Mouse (Mus musculus): ENCODE data around the gene Phospho2. TPM values are rescaled to one million over a fixed set of nuclear protein-coding genes. Genes with fewer than 3 reads are reported as not detected.

Gene Phospho2
- polyA plus RNA-seq, 1 experiment from 2014 or later = 23.4 TPM

GRCm38 (mm10) chr2:69829680-69830079 is 40.3 kb downstream of the Phospho2 start:
- Histone ChIP-seq H3K27me3 (ENCODE audit: control insufficient read depth, insufficient read depth, low read length) (no peaks in the 10 kb centered on the region), H3K9ac (ENCODE audit: low read depth, low read length) (no peak overlapping the region), H3K4me1 (ENCODE audit: control insufficient read depth, insufficient read depth, low read length) (no peaks in the 10 kb centered on the region; the same call in 1 of the 2 replicates), H3K27ac (ENCODE audit: low read depth, low read length) (no peak overlapping the region), H3K9me3 (replicated peaks; ENCODE audit: control insufficient read depth, low read length) (no peaks in the 10 kb centered on the region), H3K36me3 (ENCODE audit: control insufficient read depth, insufficient read depth, low read length) (peaks cover 27% of the 10 kb centered on the region), H3K4me2 (no peak overlapping the region), H3K4me3 (ENCODE audit: low read depth, low read length) (no peak overlapping the region)
- WGBS (ENCODE audit: insufficient replicate concordance) = 79% methylated on average over 2 of the region's 2 CpGs
- ATAC-seq (replicated peaks; ENCODE audit: insufficient number of reproducible peaks, low FRiP score, low TSS enrichment) = no peak

GRCm38 (mm10) chr2:69830116-69830515 is 40.7 kb downstream of the Phospho2 start:
- H3K4me1 ChIP-seq (ENCODE audit: control insufficient read depth, insufficient read depth, low read length) = no peaks in the 10 kb centered on the region; the same call in 1 of the 2 replicates
- no peak overlapping the region for H3K4me3 ChIP-seq (ENCODE audit: low read depth, low read length)
- no peaks in the 10 kb centered on the region for H3K9me3 ChIP-seq (replicated peaks; ENCODE audit: control insufficient read depth, low read length)
- no peak overlapping the region for H3K27ac ChIP-seq (ENCODE audit: low read depth, low read length)
- ATAC-seq (replicated peaks; ENCODE audit: insufficient number of reproducible peaks, low FRiP score, low TSS enrichment) = no peak
- WGBS (ENCODE audit: insufficient replicate concordance) = 79% methylated on average over 8 of the region's 8 CpGs
- no peaks in the 10 kb centered on the region for H3K27me3 ChIP-seq (ENCODE audit: control insufficient read depth, insufficient read depth, low read length)
- H3K4me2 ChIP-seq = no peak overlapping the region
- no peak overlapping the region for H3K9ac ChIP-seq (ENCODE audit: low read depth, low read length)
- H3K36me3 ChIP-seq (ENCODE audit: control insufficient read depth, insufficient read depth, low read length) = peaks cover 29% of the 10 kb centered on the region

GRCm38 (mm10) chr2:69837244-69837967 is 48.0 kb downstream of the Phospho2 start:
- H3K27ac ChIP-seq (ENCODE audit: low read depth, low read length) = no peak overlapping the region
- no peaks in the 10 kb centered on the region for H3K4me1 ChIP-seq (ENCODE audit: control insufficient read depth, insufficient read depth, low read length)
- H3K9ac ChIP-seq (ENCODE audit: low read depth, low read length) = no peak overlapping the region
- no peaks in the 10 kb centered on the region for H3K27me3 ChIP-seq (ENCODE audit: control insufficient read depth, insufficient read depth, low read length)
- no peak overlapping the region for H3K4me2 ChIP-seq
- 69% methylated on average over 7 of the region's 7 CpGs for WGBS (ENCODE audit: insufficient replicate concordance)
- peaks cover 17% of the 10 kb centered on the region; the same call in 1 of the 2 replicates for H3K36me3 ChIP-seq (ENCODE audit: control insufficient read depth, insufficient read depth, low read length)
- ATAC-seq (replicated peaks; ENCODE audit: insufficient number of reproducible peaks, low FRiP score, low TSS enrichment) = no peak
- no peaks in the 10 kb centered on the region for H3K9me3 ChIP-seq (replicated peaks; ENCODE audit: control insufficient read depth, low read length)
- H3K4me3 ChIP-seq (ENCODE audit: low read depth, low read length) = no peak overlapping the region

GRCm38 (mm10) chr2:69837996-69838395 is 48.6 kb downstream of the Phospho2 start:
- H3K9me3 ChIP-seq (replicated peaks; ENCODE audit: control insufficient read depth, low read length) = no peaks in the 10 kb centered on the region
- 43% methylated on average over 3 of the region's 3 CpGs for WGBS (ENCODE audit: insufficient replicate concordance)
- H3K9ac ChIP-seq (ENCODE audit: low read depth, low read length) = no peak overlapping the region
- H3K4me1 ChIP-seq (ENCODE audit: control insufficient read depth, insufficient read depth, low read length) = no peaks in the 10 kb centered on the region
- no peak overlapping the region for H3K4me2 ChIP-seq
- H3K36me3 ChIP-seq (ENCODE audit: control insufficient read depth, insufficient read depth, low read length) = peaks cover 15% of the 10 kb centered on the region; the same call in 1 of the 2 replicates
- no peaks in the 10 kb centered on the region for H3K27me3 ChIP-seq (ENCODE audit: control insufficient read depth, insufficient read depth, low read length)
- H3K27ac ChIP-seq (ENCODE audit: low read depth, low read length) = no peak overlapping the region
- no peak for ATAC-seq (replicated peaks; ENCODE audit: insufficient number of reproducible peaks, low FRiP score, low TSS enrichment)
- H3K4me3 ChIP-seq (ENCODE audit: low read depth, low read length) = no peak overlapping the region

GRCm38 (mm10) chr2:69838707-69839106 is 49.3 kb downstream of the Phospho2 start:
- no peak for ATAC-seq (replicated peaks; ENCODE audit: insufficient number of reproducible peaks, low FRiP score, low TSS enrichment)
- Histone ChIP-seq H3K4me1 (ENCODE audit: control insufficient read depth, insufficient read depth, low read length) (no peaks in the 10 kb centered on the region), H3K27me3 (ENCODE audit: control insufficient read depth, insufficient read depth, low read length) (no peaks in the 10 kb centered on the region), H3K9me3 (replicated peaks; ENCODE audit: control insufficient read depth, low read length) (no peaks in the 10 kb centered on the region), H3K4me3 (ENCODE audit: low read depth, low read length) (no peak overlapping the region), H3K27ac (ENCODE audit: low read depth, low read length) (no peak overlapping the region), H3K9ac (ENCODE audit: low read depth, low read length) (no peak overlapping the region), H3K36me3 (ENCODE audit: control insufficient read depth, insufficient read depth, low read length) (0 out of 2 replicates have a peak, but pooled peaks cover 8% of the 10 kb centered on the region), H3K4me2 (no peak overlapping the region)

GRCm38 (mm10) chr2:69840261-69840660 is 50.8 kb downstream of the Phospho2 start:
- no peaks in the 10 kb centered on the region for H3K27me3 ChIP-seq (ENCODE audit: control insufficient read depth, insufficient read depth, low read length)
- H3K27ac ChIP-seq (ENCODE audit: low read depth, low read length) = no peak overlapping the region
- 43% methylated on average over 6 of the region's 6 CpGs for WGBS (ENCODE audit: insufficient replicate concordance)
- H3K9ac ChIP-seq (ENCODE audit: low read depth, low read length) = no peak overlapping the region
- 0 out of 2 replicates have a peak, but pooled peaks cover 2% of the 10 kb centered on the region for H3K36me3 ChIP-seq (ENCODE audit: control insufficient read depth, insufficient read depth, low read length)
- no peak for ATAC-seq (replicated peaks; ENCODE audit: insufficient number of reproducible peaks, low FRiP score, low TSS enrichment)
- H3K4me3 ChIP-seq (ENCODE audit: low read depth, low read length) = no peak overlapping the region
- H3K4me1 ChIP-seq (ENCODE audit: control insufficient read depth, insufficient read depth, low read length) = no peaks in the 10 kb centered on the region
- H3K9me3 ChIP-seq (replicated peaks; ENCODE audit: control insufficient read depth, low read length) = no peaks in the 10 kb centered on the region
- no peak overlapping the region for H3K4me2 ChIP-seq

- H3K4me2 ChIP-seq = no peak overlapping the region
- ATAC-seq (replicated peaks; ENCODE audit: insufficient number of reproducible peaks, low FRiP score, low TSS enrichment) = no peak
These were observed 59.8 kb downstream of the Phospho2 start for GRCm38 (mm10) chr2:69849215-69849614.

More at GRCm38 (mm10) chr2:69849215-69849614, 59.8 kb downstream of the Phospho2 start:
- no peaks in the 10 kb centered on the region for H3K36me3 ChIP-seq (ENCODE audit: control insufficient read depth, insufficient read depth, low read length)
- 67% methylated on average over 6 of the region's 6 CpGs for WGBS (ENCODE audit: insufficient replicate concordance)
- H3K9me3 ChIP-seq (replicated peaks; ENCODE audit: control insufficient read depth, low read length) = no peaks in the 10 kb centered on the region
- no peak overlapping the region for H3K27ac ChIP-seq (ENCODE audit: low read depth, low read length)
- no peaks in the 10 kb centered on the region for H3K27me3 ChIP-seq (ENCODE audit: control insufficient read depth, insufficient read depth, low read length)
- H3K9ac ChIP-seq (ENCODE audit: low read depth, low read length) = no peak overlapping the region
- no peaks in the 10 kb centered on the region for H3K4me1 ChIP-seq (ENCODE audit: control insufficient read depth, insufficient read depth, low read length)
- H3K4me3 ChIP-seq (ENCODE audit: low read depth, low read length) = no peak overlapping the region

Data from heart, embryonic 11.5 days (tissue).